Mouse (Mus musculus) liver, adult 2 months (tissue): ENCODE data around the gene Dlgap5. TPM values are rescaled to one million over a fixed set of nuclear protein-coding genes. Genes with fewer than 3 reads are reported as not detected.

Experiments
- DNase-seq: peaks from one replicate; pipeline ENCODE4 v3.0.0-alpha.2; 2011; ENCODE audit warnings: low read depth, low spot score; ENCODE audit errors: extremely low read depth
- H3K27ac ChIP-seq: fragments of 200-500 bp; replicated peaks from 2 replicates; pipeline ENCODE4 v1.5.1; 2012; ENCODE audit warnings: low read depth, mild to moderate bottlenecking, control low read depth, inconsistent platforms, low read length; ENCODE audit not compliant: insufficient read depth
- H3K27me3 ChIP-seq: fragments of 200-500 bp; 2 replicates; pipeline ENCODE4 v1.6.1; 2012; ENCODE audit warnings: mild to moderate bottlenecking, moderate library complexity, low read length, inconsistent platforms; ENCODE audit not compliant: control insufficient read depth, insufficient read depth
- H3K36me3 ChIP-seq: fragments of 200-500 bp; 2 replicates; pipeline ENCODE4 v1.6.1; 2012; ENCODE audit warnings: low read length, inconsistent platforms; ENCODE audit not compliant: control insufficient read depth, insufficient read depth
- H3K4me1 ChIP-seq: fragments of 200-500 bp; 2 replicates; pipeline ENCODE4 v1.6.1; 2011; ENCODE audit warnings: low read length; ENCODE audit not compliant: control insufficient read depth, insufficient read depth
- H3K4me3 ChIP-seq: fragments of 200-500 bp; 2 replicates; pipeline ENCODE4 v1.5.1; 2011; ENCODE audit warnings: low read depth, mild to moderate bottlenecking, control low read depth, low read length, moderate library complexity; ENCODE audit not compliant: insufficient read depth
- H3K79me2 ChIP-seq: fragments of 200-500 bp; 2 replicates; pipeline ENCODE4 v1.6.1; 2012; ENCODE audit warnings: inconsistent platforms, mild to moderate bottlenecking, low read length, moderate library complexity; ENCODE audit not compliant: control insufficient read depth, insufficient read depth
- H3K9ac ChIP-seq: fragments of 200-500 bp; 2 replicates; pipeline ENCODE4 v1.6.1; 2012; ENCODE audit warnings: low read depth, mild to moderate bottlenecking, control low read depth, inconsistent platforms, low read length
- CTCF ChIP-seq: fragments of 200-500 bp; IDR thresholded peaks from 2 replicates; pipeline ENCODE4 v1.5.1; 2011; ENCODE audit warnings: low read depth, low read length, control low read depth
- POLR2A ChIP-seq: fragments of 200-500 bp; IDR thresholded peaks from 2 replicates; pipeline ENCODE4 v1.6.1; 2011; ENCODE audit warnings: low read length, control low read depth; ENCODE audit not compliant: insufficient read depth; ENCODE audit errors: extremely low read depth
- WGBS: fragments of 180-500 bp; shearing (Covaris S2); methylation state at CpG from one replicate; pipeline ENCODE4 v1.1.7; 2018; 5-methylcytosine and 5-hydroxymethylcytosine counted together
- polyA plus RNA-seq: library from polyadenylated mRNA; depleted of rRNA; stranded (reverse); fragments of >200 nt; gene quantifications from 2 replicates; pipeline ENCODE4 v1.2.3, GENCODE M21; 2012
- total RNA-seq: library from RNA; depleted of rRNA; stranded (reverse); fragments of >200 nt; gene quantifications from 2 replicates; pipeline ENCODE4 v1.2.3, GENCODE M21; 2014

Gene Dlgap5
- total and polyA plus RNA-seq, 2 experiments, result 0.04 to 0.74 TPM

DNA sequence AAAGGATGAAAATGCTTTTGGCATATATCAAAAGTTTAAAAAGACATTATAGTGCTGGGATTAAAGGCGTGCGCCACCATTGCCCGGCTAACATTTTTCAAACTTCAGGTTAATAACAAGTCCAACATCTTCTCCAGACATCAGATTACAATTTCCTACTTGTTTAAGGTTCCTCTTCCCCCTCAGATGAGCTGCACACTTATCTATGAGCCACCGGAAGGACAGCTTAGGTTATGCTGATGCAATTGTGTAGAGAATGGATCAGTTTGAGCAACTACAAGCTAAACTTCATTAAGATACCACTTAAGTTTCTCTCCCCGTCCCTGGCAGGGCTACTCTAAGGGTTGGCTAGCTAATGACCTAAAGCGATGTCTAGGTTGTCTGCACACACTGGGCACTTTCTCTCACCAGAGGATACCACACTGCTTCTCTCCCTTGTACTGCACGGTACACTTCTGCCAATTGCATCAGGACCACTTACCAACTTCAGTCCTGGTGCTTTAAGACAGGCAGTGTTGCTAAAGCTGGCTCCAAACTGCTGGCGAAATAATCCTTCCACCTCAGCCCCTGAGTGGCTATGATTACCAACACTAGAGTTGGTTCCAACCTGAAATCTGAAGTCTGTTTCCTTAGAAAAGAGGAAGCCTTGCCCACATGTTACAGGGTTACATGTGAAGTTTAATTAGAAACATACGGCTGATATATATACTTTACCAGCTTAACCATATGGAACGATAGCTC is 24.7 kb downstream of the Dlgap5 start:
- Histone ChIP-seq H3K4me1 (no peaks in the 10 kb centered on the region), H3K9ac (no peak overlapping the region), H3K4me3 (no peak overlapping the region), H3K27ac (no peak overlapping the region), H3K79me2 (no peaks in the 10 kb centered on the region), H3K36me3 (no peaks in the 10 kb centered on the region), H3K27me3 (no peaks in the 10 kb centered on the region)
- 91% methylated on average over 10 of the region's 10 CpGs for WGBS
- DNase-seq, result no peak
- TF ChIP-seq CTCF (no peak), POLR2A (no peak)

DNA sequence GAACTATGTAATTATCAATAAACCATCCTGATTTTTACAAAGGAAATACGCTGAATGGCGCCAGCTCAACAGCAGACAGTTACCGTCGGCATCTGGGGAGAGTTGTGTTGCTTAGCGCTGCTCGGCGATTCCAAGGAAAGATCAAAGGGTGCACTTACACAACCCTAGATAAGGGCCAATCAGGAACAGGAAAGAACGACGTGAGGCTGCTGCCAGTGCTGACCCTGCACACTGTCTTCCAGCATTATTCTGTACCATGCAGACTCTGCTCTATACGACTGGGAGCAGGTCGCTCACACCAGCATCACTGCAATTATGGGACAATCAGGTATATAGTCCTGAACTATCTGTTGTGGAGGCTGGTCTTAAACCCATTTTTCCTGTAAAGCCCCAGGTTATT is 32.1 kb downstream of the Dlgap5 start:
- TF ChIP-seq CTCF, result no peak
- no peak for TF ChIP-seq POLR2A
- no peaks in the 10 kb centered on the region for H3K79me2 ChIP-seq
- no peak overlapping the region for H3K4me3 ChIP-seq
- no peaks in the 10 kb centered on the region for H3K36me3 ChIP-seq
- WGBS, result 30% methylated on average over 11 of the region's 11 CpGs
- no peaks in the 10 kb centered on the region for H3K27me3 ChIP-seq
- H3K9ac ChIP-seq, result no peak overlapping the region
- H3K27ac ChIP-seq, result no peak overlapping the region
- H3K4me1 ChIP-seq, result peaks cover 2% of the 10 kb centered on the region; the same call in 1 of the 2 replicates
- DNase-seq, result peak; percentile 65

DNA sequence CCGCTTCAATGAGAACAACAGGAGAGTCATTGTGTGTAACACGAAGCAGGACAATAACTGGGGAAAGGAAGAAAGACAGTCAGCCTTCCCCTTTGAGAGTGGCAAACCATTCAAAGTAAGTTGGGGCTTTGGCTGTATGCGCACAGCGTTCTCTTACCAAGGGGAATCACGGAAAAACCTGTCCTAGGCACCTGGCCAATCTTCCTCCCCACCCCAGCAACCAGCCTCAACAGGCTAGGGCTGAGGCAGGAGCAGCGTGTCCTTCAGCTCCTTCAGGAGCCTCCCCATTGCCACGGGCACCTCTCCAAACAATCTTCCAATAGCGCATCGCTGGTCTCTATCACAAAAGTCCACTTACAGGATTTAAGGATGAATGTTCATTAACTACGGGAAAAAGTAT is 33.6 kb downstream of the Dlgap5 start:
- H3K27me3 ChIP-seq, result no peaks in the 10 kb centered on the region
- peaks cover 2% of the 10 kb centered on the region; the same call in 1 of the 2 replicates for H3K4me1 ChIP-seq
- no peaks in the 10 kb centered on the region for H3K36me3 ChIP-seq
- no peak overlapping the region for H3K27ac ChIP-seq
- no peak for DNase-seq
- H3K79me2 ChIP-seq, result no peaks in the 10 kb centered on the region
- H3K4me3 ChIP-seq, result no peak overlapping the region
- 94% methylated on average over 10 of the region's 10 CpGs for WGBS
- H3K9ac ChIP-seq, result no peak overlapping the region
- TF ChIP-seq CTCF, result no peak
- no peak for TF ChIP-seq POLR2A

DNA sequence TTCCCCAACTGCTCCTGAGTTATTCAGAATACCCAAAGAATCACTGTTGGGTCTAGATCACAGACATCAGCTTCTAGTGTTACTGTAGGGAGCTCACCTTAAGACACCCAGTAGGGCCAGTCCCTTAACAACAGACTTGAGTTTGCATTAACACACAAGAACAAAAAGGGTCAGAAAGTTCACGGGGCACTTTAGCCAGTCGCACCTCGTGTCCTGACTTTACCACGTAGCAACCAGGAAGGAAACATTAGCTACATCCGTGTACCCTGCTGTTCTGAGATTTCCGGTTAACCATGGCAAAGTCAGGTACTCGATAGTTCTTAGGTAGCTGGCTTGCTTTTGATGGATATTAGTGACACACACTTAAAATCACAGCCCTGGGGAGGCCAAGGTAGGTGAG is 34.3 kb downstream of the Dlgap5 start:
- TF ChIP-seq POLR2A (no peak), CTCF (no peak)

DNA sequence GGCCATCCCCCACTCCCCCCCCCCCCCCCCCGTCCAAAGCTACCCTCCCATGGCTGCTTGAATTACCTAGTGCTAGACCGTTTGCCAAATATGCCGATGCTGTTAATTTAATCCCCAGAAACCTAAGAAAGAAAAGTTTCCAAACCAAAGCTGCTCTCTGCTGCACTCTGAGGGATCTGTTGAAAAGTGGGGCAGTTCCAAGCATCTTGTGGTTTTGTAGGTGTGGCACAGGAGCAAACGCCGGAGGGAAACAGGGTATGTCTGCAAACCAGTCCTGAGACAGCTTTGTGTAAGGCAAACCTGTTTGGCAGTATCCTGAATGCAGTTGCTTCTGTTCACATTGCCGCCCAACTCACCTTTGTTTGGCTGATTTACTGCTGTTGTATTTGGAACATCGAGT is 39.9 kb downstream of the Dlgap5 start:
- peaks cover 9% of the 10 kb centered on the region; the same call in 1 of the 2 replicates for H3K27me3 ChIP-seq
- H3K79me2 ChIP-seq, result no peaks in the 10 kb centered on the region
- H3K27ac ChIP-seq, result no peak overlapping the region
- TF ChIP-seq CTCF, result no peak
- H3K36me3 ChIP-seq, result no peaks in the 10 kb centered on the region
- WGBS, result 76% methylated on average over 7 of the region's 7 CpGs
- no peak for DNase-seq
- H3K4me1 ChIP-seq, result no peaks in the 10 kb centered on the region
- H3K4me3 ChIP-seq, result no peak overlapping the region
- H3K9ac ChIP-seq, result no peak overlapping the region

More for the DNA sequence above, 34.3 kb downstream of the Dlgap5 start:
- Histone ChIP-seq H3K9ac (no peak overlapping the region), H3K4me3 (no peak overlapping the region), H3K4me1 (peaks cover 2% of the 10 kb centered on the region; the same call in 1 of the 2 replicates), H3K36me3 (no peaks in the 10 kb centered on the region), H3K27ac (no peak overlapping the region), H3K27me3 (no peaks in the 10 kb centered on the region), H3K79me2 (no peaks in the 10 kb centered on the region)
- DNase-seq, result no peak
- 85% methylated on average over 7 of the region's 7 CpGs for WGBS

DNA sequence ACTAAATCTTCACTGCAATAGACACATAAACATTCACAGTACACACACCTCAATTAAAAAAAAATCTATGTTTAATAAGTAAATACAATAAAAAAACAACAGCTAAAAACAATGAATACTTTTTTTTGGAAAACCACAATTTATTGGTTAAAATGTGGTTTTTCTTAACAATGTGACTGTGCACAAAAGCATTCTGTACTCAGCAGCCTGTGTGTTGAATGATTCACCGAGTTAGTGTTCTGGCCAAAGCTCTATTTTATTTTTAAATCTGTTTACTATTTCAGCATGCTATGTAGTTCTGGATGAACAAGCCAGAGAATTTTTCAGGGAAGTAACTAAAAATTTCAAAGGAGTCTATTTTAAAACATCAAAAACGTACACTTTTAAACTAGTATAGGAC is 41.7 kb downstream of the Dlgap5 start:
- no peak overlapping the region for H3K27ac ChIP-seq
- H3K36me3 ChIP-seq, result no peaks in the 10 kb centered on the region
- DNase-seq, result no peak
- TF ChIP-seq POLR2A (no peak), CTCF (no peak)
- 69% methylated on average over 2 of the region's 2 CpGs for WGBS
- no peaks in the 10 kb centered on the region for H3K79me2 ChIP-seq
- H3K9ac ChIP-seq, result no peak overlapping the region
- peaks cover 9% of the 10 kb centered on the region; the same call in 1 of the 2 replicates for H3K27me3 ChIP-seq
- H3K4me3 ChIP-seq, result no peak overlapping the region
- no peaks in the 10 kb centered on the region for H3K4me1 ChIP-seq
